Mouse (Mus musculus): ENCODE measurements around the gene Phf21b. TPM values are rescaled to one million over a fixed set of nuclear protein-coding genes. Genes with fewer than 3 reads are reported as not detected.

The Phf21b gene
- polyA plus RNA-seq, 1 experiment from 2014 or later = 1.2 TPM

DNA sequence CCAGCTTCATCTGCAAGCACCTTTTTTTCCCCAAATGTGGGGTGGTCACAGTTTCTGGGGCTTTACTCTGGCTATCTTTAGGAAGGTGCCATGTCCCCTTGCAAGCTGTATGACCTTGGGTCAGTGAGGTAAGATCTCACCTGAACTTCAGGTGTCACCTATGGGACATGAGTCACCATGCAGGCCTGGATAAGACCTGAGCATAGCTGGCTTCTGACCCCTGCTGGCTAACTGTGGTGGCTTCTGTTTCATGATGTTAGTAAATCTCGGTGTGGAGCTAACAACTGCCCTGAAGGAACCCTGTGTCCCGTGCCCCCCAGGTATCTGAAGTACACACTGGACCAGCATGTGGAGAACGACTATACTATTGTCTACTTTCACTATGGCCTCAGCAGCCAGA, 114.3 kb downstream of the Phf21b start:
- H3K27ac ChIP-seq (replicated peaks) = no peak overlapping the region
- 75% methylated on average over 3 of the region's 3 CpGs for WGBS
- no peaks in the 10 kb centered on the region for H3K4me1 ChIP-seq
- H3K4me3 ChIP-seq (replicated peaks) = no peak overlapping the region
- no peaks in the 10 kb centered on the region for H3K9me3 ChIP-seq (replicated peaks)
- H3K36me3 ChIP-seq = no peaks in the 10 kb centered on the region
- ATAC-seq (ENCODE audit: insufficient number of reproducible peaks, low FRiP score, low TSS enrichment, low read depth) = no peak
- no peak overlapping the region for H3K9ac ChIP-seq
- no peaks in the 10 kb centered on the region for H3K27me3 ChIP-seq
- no peak overlapping the region for H3K4me2 ChIP-seq (replicated peaks)

DNA sequence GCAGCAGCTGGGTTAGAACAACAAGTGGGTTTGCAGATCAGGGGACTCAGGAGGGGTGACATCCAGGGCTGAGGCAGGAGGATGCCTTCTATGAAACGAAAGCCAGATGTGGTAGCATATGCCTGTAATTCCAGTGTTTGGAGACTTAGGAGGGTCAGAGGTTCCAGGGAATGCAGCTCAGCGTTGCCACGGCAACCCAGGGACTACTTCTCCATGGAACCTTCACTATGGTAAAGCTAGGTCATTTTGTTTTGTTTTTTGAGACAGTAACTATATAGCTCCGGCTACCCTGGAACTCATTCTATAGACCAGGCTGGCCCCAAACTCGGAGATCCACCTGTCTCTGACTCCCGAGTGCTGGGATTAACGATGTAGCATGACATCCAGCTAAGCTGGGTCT, 117.6 kb downstream of the Phf21b start:
- H3K27me3 ChIP-seq = no peaks in the 10 kb centered on the region
- no peaks in the 10 kb centered on the region for H3K36me3 ChIP-seq
- no peak overlapping the region for H3K9ac ChIP-seq
- WGBS = 90% methylated on average over 7 of the region's 7 CpGs
- H3K4me2 ChIP-seq (replicated peaks) = no peak overlapping the region
- H3K4me1 ChIP-seq = peaks cover 5% of the 10 kb centered on the region; the same call in 1 of the 2 replicates
- H3K4me3 ChIP-seq (replicated peaks) = no peak overlapping the region
- ATAC-seq (ENCODE audit: insufficient number of reproducible peaks, low FRiP score, low TSS enrichment, low read depth) = no peak
- no peak overlapping the region for H3K27ac ChIP-seq (replicated peaks)
- no peaks in the 10 kb centered on the region for H3K9me3 ChIP-seq (replicated peaks)

DNA sequence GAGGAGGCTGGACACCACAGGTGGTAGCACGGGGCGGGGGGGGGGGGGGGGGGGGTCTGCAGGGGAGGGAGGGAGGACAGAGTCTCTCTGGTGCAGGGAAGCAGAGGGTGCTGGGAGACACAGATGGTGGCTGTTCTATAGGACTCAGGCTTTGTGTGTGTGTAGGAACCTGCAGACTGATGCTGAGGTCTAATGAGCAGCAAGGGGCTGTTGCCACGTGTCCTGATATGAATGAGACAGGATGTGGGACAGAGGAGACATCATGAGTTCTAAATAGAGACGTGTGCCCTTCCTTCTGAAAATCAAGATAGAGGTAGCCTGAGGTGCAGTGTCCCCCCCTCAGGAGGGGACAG, 118.9 kb downstream of the Phf21b start:
- Histone ChIP-seq H3K9me3 (replicated peaks) (no peaks in the 10 kb centered on the region), H3K27ac (replicated peaks) (no peak overlapping the region), H3K4me3 (replicated peaks) (no peak overlapping the region), H3K36me3 (no peaks in the 10 kb centered on the region), H3K4me2 (replicated peaks) (no peak overlapping the region), H3K9ac (no peak overlapping the region), H3K4me1 (peaks cover 5% of the 10 kb centered on the region; the same call in 1 of the 2 replicates), H3K27me3 (no peaks in the 10 kb centered on the region)
- ATAC-seq (ENCODE audit: insufficient number of reproducible peaks, low FRiP score, low TSS enrichment, low read depth) = no peak
- WGBS = 35% methylated on average over 2 of the region's 4 CpGs

DNA sequence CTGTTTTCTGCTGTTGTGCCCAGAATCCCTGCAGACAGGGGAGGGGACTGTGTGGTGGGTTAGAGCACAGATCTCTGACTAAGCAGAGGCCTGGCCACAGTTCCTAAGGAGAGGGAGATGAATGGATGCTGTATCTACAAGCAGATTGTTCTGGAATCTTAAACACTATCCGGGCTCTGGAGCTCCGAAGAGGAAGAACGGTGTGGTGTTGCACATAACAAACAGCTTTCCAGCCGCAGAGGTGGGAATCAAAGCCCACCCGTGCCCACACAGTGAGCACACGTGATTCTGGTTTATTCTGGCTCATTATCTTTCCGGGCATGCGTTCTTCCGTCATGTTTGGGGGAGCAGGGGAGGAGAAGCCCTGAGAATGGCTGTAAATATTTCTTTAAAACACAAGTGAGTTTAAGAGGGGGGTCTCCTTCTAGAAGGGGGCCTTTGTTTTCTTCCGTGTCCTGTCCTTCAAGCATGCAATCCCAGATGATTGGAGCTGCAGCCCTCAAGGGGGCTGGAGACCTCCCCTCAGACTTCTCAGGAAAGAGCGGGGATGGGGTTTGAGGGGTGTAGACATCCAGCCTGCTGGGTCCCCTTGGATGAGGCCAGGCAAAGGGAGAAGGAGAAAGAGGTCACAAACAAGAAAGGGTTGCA, 119.4 kb downstream of the Phf21b start:
- Histone ChIP-seq H3K36me3 (no peaks in the 10 kb centered on the region), H3K4me1 (peaks cover 5% of the 10 kb centered on the region; the same call in 1 of the 2 replicates), H3K9ac (no peak overlapping the region), H3K4me3 (replicated peaks) (no peak overlapping the region), H3K9me3 (replicated peaks) (no peaks in the 10 kb centered on the region), H3K27me3 (no peaks in the 10 kb centered on the region), H3K4me2 (replicated peaks) (no peak overlapping the region), H3K27ac (replicated peaks) (no peak overlapping the region)
- 37% methylated on average over 11 of the region's 11 CpGs for WGBS
- no peak for ATAC-seq (ENCODE audit: insufficient number of reproducible peaks, low FRiP score, low TSS enrichment, low read depth)

Other genes starting within 250 kb of the Phf21b start
- 31.4 and 34.6 TPM in 2 replicates for gene Prr5, start 186.4 kb downstream of the Phf21b start, polyA plus RNA-seq (2015; fragmentation: Nextera tagmentation; extraction: Ambion mirVana)
- 4.8 and 6.3 TPM in 2 replicates for gene Arhgap8, start 136.0 kb downstream of the Phf21b start, polyA plus RNA-seq (2015; fragmentation: Nextera tagmentation; extraction: Ambion mirVana)
- gene Gm29666, start 64.0 kb upstream of the Phf21b start, polyA plus RNA-seq (2015; fragmentation: Nextera tagmentation; extraction: Ambion mirVana) = 0.72 and 0.75 TPM in 2 replicates
- gene Nup50, start 67.4 kb upstream of the Phf21b start, polyA plus RNA-seq (2015; fragmentation: Nextera tagmentation; extraction: Ambion mirVana) = 30.6 and 32.1 TPM in 2 replicates
- 9.1 and 9.8 TPM in 2 replicates for gene 5031439G07Rik, start 132.5 kb upstream of the Phf21b start, polyA plus RNA-seq (2015; fragmentation: Nextera tagmentation; extraction: Ambion mirVana)
- gene Upk3a, start 161.1 kb upstream of the Phf21b start, polyA plus RNA-seq (2015; fragmentation: Nextera tagmentation; extraction: Ambion mirVana) = 6.2 and 18.2 TPM in 2 replicates
- 24.9 and 31.7 TPM in 2 replicates for gene Fam118a, start 172.9 kb upstream of the Phf21b start, polyA plus RNA-seq (2015; fragmentation: Nextera tagmentation; extraction: Ambion mirVana)